Mouse (Mus musculus) inflammation-experienced regulatory T-cells, adult 6 months (primary cell): ENCODE data around the gene 4930518I15Rik. TPM values are rescaled to one million over a fixed set of nuclear protein-coding genes. Genes with fewer than 3 reads are reported as not detected.
"Not testable (repeated sequence)": the region's sequence is repeated elsewhere in the genome, so short reads cannot be mapped to it uniquely, and the experiment has no call there.

Experiments
- ATAC-seq: one replicate; pipeline ENCODE4 v1.8.0; 2017
- polyA plus RNA-seq, 3 experiments: library from polyadenylated mRNA; unstranded; fragments of 100-300 nt; shearing (Covaris generic); gene quantifications; one replicate each; pipeline ENCODE4 v1.2.1; 2017

The 4930518I15Rik gene
- polyA plus RNA-seq, 3 experiments from 2014 or later, result 13.4 to 30.1 (median 27.0) TPM

DNA sequence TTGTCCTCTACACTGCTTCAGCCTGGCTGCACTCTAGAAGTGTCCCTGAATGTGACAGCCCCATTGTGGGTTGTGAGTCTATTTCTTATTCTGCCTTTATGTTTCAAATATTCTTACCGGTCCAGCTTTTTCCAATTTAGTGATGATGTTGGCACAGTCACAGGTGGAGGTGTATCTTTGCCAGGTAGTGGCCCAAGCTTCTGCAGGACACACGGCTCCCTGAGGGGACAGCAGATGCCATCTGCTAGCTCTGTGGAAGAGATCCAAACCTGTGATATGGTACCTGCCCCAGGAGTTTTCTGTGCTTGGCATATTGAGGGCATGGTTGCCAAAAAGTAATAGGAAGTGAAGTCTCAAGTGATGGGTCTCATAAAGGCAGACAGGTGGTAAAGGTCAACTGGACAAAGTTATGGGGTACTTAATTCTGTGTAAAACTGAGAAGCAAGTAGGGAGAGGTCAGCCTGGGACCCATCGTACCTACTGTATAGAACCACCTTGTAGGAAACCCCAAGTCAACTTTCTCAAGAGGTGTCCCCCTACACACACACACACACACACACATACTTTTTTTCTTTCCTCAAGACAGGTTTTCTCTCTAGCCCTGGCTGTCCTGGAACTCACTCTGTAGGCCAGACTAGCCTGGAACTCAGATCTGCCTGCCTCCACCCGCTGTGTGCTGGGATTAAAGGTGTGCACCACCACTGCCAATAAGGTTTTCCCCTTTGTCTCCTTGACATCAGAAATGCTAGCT, 17.2 kb upstream of the 4930518I15Rik start:
- no peak for ATAC-seq

DNA sequence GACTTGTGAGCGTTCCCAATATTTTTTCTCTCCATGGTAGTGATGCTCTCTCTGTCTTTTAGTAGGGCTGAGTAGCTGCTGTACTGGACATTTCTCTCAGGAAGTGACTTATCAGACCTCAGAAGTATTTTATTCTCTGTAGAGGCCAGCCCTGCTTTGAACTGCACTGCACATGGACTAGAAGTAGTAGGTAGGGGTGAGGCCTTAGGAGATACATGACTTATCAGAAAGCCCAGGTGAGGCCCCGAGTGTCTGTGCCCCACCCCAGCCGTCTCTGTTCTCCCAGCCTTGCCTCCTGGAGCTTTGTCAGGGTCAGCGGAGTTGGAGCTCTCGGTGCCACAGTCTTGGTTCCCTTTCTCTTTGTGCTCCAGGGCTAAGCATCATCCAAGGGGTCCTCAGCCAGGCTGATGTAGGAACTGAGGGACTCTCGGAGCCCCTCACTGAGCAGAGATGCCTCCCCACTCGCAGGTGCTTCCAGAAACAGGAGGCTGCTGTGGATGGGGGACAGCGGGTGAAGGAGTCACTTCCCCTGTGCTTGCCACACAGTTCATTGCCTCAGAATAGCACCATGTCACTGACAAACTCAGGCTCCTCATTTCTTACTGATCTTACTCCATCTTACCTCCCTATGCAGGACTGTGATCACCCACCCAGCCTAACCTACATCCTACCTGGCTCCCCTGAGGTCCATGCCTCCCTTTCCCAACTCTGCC, 16.5 kb upstream of the 4930518I15Rik start:
- ATAC-seq, result no peak

DNA sequence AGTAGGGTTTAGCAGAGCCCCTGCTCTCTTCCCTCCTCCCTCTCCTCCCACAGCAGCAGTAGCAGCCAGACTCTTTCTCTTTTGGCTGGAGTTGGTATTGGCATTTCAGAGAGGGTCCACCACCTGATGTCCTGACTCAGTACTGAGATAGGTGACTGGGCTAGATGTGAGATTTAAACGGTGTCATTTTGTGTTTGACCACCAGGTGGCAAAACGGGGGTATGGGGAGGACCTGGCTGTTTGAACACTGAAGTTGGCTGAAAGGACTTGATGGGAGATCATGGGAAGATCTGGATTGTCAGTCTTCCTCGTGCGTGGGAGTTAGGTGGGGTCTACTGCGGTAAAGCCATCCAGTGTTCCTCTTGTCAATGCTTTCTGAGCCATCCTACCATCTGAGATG, 15.9 kb upstream of the 4930518I15Rik start:
- peak; percentile 38 for ATAC-seq

DNA sequence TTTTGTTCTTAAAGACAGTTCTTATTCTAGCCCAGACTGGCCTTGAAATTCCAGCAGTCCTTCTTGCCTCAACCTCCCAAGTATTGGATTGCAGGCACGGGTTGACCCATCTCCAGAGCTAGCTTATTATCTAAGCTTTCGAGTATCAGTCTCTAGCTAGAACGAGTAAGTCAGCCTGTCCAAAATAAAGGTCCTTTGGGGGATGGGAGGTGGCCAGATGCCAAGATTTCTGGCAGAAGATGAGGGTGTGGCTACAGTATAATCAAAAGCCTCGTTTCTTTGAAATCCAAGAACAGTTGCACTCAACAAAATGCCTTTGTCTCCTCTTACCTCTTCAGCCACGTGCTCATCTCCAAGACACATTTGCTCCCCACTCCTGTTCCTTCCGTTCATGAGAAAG, 12.8 kb upstream of the 4930518I15Rik start:
- ATAC-seq, result no peak

DNA sequence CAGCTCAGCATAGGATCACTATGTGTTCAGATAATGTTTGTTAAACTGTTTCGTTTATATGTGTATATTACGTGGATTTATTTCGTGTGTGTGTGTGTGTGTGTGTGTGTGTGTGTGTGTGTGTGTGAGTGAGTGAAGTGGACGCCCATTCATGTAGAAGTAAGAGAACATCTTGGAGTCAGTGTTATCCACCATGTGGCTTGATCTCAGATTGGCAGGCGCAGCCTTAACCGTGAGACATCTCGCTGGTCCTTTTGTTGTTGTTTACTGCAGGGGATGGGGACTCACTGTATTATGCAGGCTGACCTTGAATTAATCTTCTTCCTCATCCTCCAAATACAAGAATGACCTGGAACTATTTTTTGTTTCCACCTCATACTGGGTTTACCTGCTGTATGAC, 11.8 kb upstream of the 4930518I15Rik start:
- no peak for ATAC-seq

DNA sequence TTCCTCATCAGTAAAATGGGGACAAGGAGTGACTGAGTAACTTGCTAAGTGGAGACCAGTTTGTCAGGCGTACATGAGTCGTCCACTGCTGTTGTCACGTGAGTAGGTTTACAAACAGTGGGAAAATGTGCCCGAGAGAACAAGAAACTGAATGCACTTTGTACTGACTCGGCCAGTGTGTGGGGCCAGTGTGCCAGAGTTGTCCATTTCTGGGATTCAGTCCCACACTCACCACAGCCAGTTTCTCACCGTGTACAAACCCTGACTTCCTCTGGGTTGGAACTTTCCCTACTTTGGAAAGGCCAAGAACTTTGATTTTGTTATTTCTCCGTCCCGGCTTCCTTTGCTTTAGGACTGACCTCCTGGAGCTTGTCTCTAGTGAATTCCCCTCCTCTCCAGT, 11.2 kb upstream of the 4930518I15Rik start:
- ATAC-seq, result no peak

DNA sequence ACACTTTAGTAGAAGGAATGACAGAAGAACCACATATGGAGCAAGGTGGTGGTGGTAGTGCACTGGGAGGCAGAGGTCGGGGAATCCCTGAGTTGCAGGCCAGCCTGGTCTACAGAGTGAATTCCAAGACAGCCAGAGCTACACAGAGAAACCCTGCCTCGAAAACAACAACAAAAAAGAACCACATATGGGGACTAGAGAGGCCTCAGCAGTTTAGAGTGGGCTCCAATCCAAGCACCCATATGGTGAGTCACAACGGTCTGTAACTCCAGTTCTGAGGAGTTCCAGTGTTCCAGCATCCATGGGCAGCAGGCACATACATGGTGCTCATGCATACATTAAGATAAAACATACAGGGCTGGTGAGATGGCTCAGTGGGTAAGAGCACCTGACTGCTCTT, 6.7 kb upstream of the 4930518I15Rik start:
- no peak for ATAC-seq

- ATAC-seq, result peak; percentile 35
These were observed 5.9 kb upstream of the 4930518I15Rik start for GRCm38 (mm10) chr2:156863487-156864160.

DNA sequence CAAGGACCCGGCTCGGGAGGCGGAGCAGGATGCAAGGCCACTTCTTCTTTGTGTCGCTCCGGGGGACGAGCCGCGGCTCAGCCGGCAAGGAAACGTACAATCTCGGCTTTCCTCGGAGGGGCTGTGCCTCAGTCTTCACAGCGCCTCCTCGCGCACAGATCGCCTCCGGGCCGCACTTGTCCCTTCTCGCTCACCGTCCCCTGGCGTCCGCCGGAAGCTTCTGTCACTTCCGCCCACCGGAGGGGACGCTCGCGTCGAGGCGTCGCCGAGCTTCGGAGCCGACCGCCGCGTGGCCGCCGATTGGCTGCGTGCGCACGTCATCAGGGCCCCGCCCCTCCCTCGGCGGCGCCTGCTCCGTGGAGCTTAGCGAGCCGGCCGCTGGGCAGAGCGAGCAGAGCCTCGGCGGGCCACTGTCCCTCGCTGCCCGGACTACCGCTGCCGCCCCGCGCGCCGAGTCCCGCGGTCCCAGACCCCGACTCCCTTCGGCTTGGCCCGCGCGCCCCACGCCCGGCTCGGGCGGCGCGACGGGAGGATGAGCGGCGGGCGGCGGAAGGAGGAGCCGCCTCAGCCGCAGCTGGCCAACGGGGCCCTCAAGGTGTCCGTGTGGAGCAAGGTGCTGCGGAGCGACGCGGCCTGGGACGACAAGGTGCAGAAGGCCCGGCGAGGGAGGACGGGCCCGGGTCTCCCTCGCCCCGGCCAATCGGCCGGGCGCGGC, 5.2 kb upstream of the 4930518I15Rik start, which contains the start of gene Rab5if:
Rab5if (plus strand) TSS at position 357 of the 715 bp plus-strand sequence.
- ATAC-seq, result peak; percentile 83

- peak; percentile 13 for ATAC-seq
These were observed 4.4 kb upstream of the 4930518I15Rik start for GRCm38 (mm10) chr2:156862041-156862717.

GRCm38 (mm10) chr2:156858671-156859070, 925 bp upstream of the 4930518I15Rik start:
- no peak for ATAC-seq

GRCm38 (mm10) chr2:156857385-156857791, 358 bp downstream of the 4930518I15Rik start:
- ATAC-seq, result peak; percentile 53

DNA sequence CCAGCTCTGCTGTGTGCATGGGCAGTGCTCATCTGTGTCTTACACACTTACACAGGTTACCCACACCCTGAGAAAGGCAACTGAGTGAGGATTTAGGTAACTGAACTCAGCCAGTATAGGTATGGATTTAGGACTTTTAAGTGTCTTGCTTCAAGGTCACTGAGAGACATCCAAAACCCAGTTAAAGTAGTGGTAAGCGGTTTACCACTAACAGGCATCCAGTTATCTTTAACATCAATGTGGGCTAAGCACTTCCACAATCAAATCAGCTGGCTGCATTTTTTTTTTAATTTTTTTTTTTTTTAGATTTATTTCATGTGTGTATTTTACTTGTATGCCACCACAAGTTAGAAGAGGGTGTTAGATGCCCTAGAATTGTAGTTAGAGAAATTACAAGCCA, 1.4 kb downstream of the 4930518I15Rik start:
- no peak for ATAC-seq

GRCm38 (mm10) chr2:156853999-156854771, 3.6 kb downstream of the 4930518I15Rik start:
- not testable (repeated sequence) for ATAC-seq

GRCm38 (mm10) chr2:156853584-156853983, 4.2 kb downstream of the 4930518I15Rik start:
- ATAC-seq, result not testable (repeated sequence)

GRCm38 (mm10) chr2:156850505-156850904, 7.2 kb downstream of the 4930518I15Rik start:
- no peak for ATAC-seq

- no peak for ATAC-seq
These were observed 9.1 kb downstream of the 4930518I15Rik start for GRCm38 (mm10) chr2:156848526-156849182.

DNA sequence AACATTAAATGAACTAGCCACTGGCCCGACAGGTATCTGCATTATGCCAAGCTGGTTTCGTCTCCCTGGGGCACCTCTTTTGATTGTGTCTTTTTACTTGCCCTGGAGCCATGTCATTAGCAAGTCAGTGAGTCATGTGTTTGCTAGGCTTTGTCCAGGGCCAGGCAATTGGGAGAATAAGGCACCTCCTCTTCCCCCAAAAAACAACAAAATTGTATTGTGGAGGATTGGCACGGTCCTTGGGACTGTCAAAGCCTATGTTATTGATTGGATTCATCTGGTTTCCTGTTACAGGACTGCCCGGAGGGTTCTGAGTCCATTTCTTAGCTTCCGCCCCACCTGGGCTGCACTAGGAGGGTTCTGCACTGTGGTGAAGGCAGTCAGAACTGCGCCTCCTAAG, 10.1 kb downstream of the 4930518I15Rik start:
- ATAC-seq, result no peak

DNA sequence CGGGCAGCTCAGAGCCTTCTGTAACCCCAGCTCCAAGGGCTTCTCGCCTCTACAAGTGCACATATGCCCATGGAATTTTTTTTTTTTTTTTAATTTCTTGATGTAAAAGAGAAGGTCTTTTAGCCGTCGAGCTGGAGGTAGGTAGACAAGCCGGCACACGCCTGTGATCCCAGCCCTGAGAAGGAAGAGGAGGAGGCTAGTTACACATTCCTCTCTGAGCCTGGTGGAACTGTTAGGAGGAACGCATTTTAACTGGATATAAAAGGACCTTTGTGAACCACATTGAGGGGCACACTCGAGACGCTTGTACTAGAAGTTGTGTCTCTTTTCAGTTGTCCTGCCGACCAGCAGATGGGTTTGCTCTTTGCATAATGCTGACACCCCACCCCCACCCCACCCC, 13.0 kb downstream of the 4930518I15Rik start:
- no peak for ATAC-seq

DNA sequence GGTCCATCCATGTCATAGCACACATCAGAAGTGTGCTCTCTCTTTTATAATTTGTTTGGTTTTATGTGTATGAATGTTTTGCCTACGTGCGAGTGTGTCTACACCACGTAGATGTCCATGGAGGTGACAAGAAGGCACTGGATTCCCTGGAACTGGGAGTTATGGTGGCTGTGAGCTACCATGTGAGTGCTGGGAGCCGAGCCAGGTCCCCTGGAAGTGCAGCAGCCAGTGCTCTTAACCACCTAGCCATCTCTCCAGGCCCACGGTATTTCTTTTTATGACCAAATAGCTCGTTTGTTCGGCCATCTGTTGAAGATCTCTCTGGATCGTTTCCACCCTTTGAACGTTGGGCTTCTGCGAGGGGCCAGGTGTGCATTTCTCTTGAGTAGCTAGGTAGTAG, 14.4 kb downstream of the 4930518I15Rik start:
- ATAC-seq, result no peak

DNA sequence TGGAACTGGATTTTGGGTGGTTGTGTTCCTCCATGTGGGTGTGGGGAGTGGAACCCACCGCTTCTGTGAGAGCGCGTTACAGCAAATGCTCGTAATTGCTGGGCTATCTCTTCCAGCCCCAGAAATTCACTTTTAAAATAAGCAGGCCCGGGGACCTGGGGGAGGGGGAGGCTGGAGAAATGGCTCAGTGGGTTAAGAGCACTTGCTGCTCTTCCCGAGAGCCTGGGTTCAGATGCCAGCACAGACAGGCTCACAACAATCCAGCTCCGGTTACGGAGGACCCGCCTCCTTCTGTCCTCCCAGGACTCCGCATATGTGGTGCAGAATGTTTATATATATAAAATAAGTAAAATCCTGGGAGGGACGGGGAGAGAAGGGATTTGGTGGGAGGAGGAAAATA, 15.0 kb downstream of the 4930518I15Rik start:
- ATAC-seq, result no peak
